Mouse (Mus musculus) forebrain, embryonic 11.5 days (tissue): Measurements from ENCODE around the gene Ccnjl. TPM values are rescaled to one million over a fixed set of nuclear protein-coding genes. Genes with fewer than 3 reads are reported as not detected.

Source experiments
- ATAC-seq: fragments of 200-750 bp; cut with Nextera tagmentation; replicated peaks from 2 replicates; pipeline ENCODE4 v1.8.0; 2017; ENCODE audit warnings: moderate TSS enrichment; ENCODE audit not compliant: low FRiP score
- DNase-seq: peaks from one replicate; pipeline ENCODE4 v3.0.0-alpha.2; 2017; ENCODE audit warnings: low spot score
- H3K27ac ChIP-seq: fragments of 300-500 bp; sonication (generic); 2 replicates; pipeline ENCODE4 v1.5.1; 2014; ENCODE audit warnings: low read depth, low read length
- H3K27me3 ChIP-seq: fragments of 300-500 bp; sonication (generic); 2 replicates; pipeline ENCODE4 v1.6.1; 2014; ENCODE audit warnings: mild to moderate bottlenecking, low read length, mixed read lengths; ENCODE audit not compliant: control insufficient read depth, insufficient read depth
- H3K36me3 ChIP-seq: fragments of 300-500 bp; sonication (generic); 2 replicates; pipeline ENCODE4 v1.6.1; 2014; ENCODE audit warnings: mild to moderate bottlenecking, low read length, moderate library complexity, mixed read lengths; ENCODE audit not compliant: control insufficient read depth, insufficient read depth
- H3K4me1 ChIP-seq: fragments of 300-500 bp; sonication (generic); replicated peaks from 2 replicates; pipeline ENCODE4 v1.6.1; 2014; ENCODE audit warnings: low read length, mixed read lengths; ENCODE audit not compliant: control insufficient read depth, insufficient read depth
- H3K4me2 ChIP-seq: fragments of 300-500 bp; sonication (generic); 2 replicates; pipeline ENCODE4 v1.6.1; 2014; ENCODE audit warnings: low read depth, mild to moderate bottlenecking, low read length, moderate library complexity, mixed read lengths; ENCODE audit not compliant: severe bottlenecking
- H3K4me3 ChIP-seq: fragments of 300-500 bp; sonication (generic); 2 replicates; pipeline ENCODE4 v1.5.1; 2014; ENCODE audit warnings: low read depth, low read length
- H3K9ac ChIP-seq: fragments of 300-500 bp; sonication (generic); 2 replicates; pipeline ENCODE4 v1.6.1; 2014; ENCODE audit warnings: low read length
- H3K9me3 ChIP-seq: fragments of 300-500 bp; sonication (generic); 2 replicates; pipeline ENCODE4 v1.6.1; 2016; ENCODE audit warnings: low read length, mixed read lengths; ENCODE audit not compliant: control insufficient read depth
- WGBS: fragments of 180-500 bp; shearing (Covaris S2); extraction: QIAGEN DNeasy Blood & Tissue Kit; methylation state at CpG from one replicate; pipeline ENCODE4 v1.1.7; 2014; 5-methylcytosine and 5-hydroxymethylcytosine counted together
- polyA plus RNA-seq: library from polyadenylated mRNA; unstranded; fragments of >200 nt; fragmentation: Nextera tagmentation; extraction: Ambion mirVana; gene quantifications from 2 replicates; pipeline ENCODE4 v1.2.1, GENCODE M21; 2014

Gene Ccnjl
- polyA plus RNA-seq, 1 experiment from 2014 or later, result 30.7 TPM

DNA sequence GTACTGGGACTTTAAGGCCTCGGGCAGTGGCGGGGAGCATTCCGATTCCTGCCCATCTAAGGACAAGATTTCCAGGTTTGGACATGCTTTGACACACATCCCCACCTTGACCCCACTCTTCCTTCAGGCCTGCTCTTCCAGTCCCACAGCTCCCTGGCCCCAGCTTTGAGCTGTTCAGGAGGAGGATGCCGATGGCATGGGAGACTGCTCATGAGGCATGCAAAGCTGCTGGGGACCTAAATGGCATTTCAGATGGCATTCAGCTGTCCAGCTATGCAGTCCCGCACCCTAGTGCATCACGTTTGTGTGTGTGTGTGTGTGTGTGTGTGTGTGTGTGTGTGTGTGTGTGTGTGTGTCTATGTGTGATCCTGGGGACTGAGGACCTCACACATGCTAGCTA lies 8.5 kb downstream of the Ccnjl start:
- Histone ChIP-seq H3K4me2 (no peak overlapping the region), H3K9ac (no peak overlapping the region), H3K4me1 (peaks cover 12% of the 10 kb centered on the region; the same call in 1 of the 2 replicates), H3K27ac (no peak overlapping the region), H3K36me3 (no peaks in the 10 kb centered on the region; the same call in 1 of the 2 replicates), H3K4me3 (no peak overlapping the region), H3K9me3 (no peaks in the 10 kb centered on the region), H3K27me3 (no peaks in the 10 kb centered on the region)
- no peak for DNase-seq
- 87% methylated on average over 6 of the region's 6 CpGs for WGBS
- no peak for ATAC-seq

DNA sequence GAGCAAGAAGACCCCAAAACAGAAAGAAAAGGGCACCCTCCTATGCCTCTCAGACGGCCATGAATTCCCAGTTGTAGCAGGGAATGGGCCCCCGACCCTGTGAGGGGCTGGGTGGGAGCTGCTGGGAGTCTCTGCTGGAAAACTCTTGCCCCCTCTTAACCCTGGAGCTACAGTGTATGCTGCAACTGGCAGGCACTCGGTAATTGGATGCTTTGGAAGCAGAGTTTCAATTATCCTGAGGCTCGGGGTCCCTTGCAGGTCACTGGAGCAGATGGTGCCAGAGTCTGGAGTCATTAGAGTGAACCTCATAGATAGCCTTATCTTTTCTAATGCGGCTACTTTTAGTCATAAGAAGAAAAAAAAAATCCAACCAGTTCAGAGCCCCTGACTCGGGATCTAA lies 11.3 kb downstream of the Ccnjl start:
- Histone ChIP-seq H3K27me3 (no peaks in the 10 kb centered on the region), H3K4me1 (peaks cover 12% of the 10 kb centered on the region; the same call in 1 of the 2 replicates), H3K27ac (no peak overlapping the region), H3K4me2 (0 out of 2 replicates have a peak overlapping the region, but pooled peaks have one; percentile 15), H3K4me3 (no peak overlapping the region), H3K36me3 (no peaks in the 10 kb centered on the region; the same call in 1 of the 2 replicates), H3K9me3 (no peaks in the 10 kb centered on the region), H3K9ac (no peak overlapping the region; the same call in 1 of the 2 replicates)
- DNase-seq, result peak; percentile 65
- ATAC-seq, result peak; percentile 85
- 17% methylated on average over 6 of the region's 6 CpGs for WGBS

DNA sequence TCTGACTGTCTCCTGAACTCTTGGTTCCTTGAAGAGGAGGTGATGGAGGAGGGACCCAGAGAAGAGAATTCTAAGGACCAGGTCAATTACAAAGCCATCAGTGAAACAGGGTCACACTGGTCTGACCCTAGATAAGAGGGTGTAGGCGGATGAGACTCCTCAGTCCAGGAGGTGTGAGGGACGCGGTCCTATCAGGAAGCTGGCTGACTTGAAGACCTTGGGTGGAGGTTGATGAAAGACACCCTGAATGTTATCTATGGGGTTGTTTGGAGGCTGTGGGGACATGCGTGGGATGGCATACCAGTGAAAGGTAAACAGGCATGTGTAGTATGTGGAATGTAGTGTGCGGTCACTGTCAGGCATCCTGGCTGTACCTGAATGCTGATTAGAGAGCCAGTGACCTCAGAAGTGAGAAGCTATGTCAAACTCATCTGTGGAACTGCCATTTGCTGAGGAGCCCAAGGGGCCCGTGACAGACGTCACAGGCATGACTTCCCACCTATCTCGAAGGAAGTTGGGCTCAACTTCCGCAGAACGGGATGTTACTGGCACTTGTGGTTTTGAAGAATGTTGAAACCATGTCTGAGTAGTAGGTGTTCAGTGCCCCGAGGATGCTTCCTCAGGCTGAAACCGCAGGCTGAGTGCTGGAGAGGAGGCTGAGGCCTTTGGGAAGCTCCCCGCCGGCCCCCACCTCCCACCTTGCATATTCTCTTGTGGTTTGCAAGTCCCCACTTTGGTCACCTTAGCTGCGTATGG lies 15.3 kb downstream of the Ccnjl start:
- no peaks in the 10 kb centered on the region for H3K36me3 ChIP-seq
- H3K4me1 ChIP-seq, result peaks cover 29% of the 10 kb centered on the region

DNA sequence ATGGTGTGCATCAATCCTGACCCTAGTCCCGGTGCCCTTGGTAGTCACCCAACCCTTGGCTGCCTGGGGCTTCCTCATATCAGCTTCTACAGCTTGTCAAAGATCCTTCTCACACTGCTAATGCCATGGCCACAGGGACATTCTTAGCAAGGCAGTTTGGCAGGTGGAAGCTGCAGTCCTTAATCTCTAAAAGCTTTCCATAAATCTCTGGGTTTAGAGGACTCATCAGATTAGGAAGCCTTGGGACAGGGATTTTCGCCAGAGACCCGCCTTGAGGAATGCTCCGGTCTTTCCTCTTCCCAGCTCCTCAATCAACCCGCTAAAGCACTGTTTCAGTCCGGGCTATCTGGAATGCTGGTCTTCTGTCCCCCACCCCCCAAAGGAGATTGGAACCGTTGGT lies 16.2 kb downstream of the Ccnjl start:
- H3K4me3 ChIP-seq, result no peak overlapping the region
- no peaks in the 10 kb centered on the region for H3K36me3 ChIP-seq
- H3K4me1 ChIP-seq, result peaks cover 23% of the 10 kb centered on the region
- 86% methylated on average over 7 of the region's 7 CpGs for WGBS
- ATAC-seq (no peak), DNase-seq (no peak)
- H3K4me2 ChIP-seq, result no peak overlapping the region
- no peak overlapping the region for H3K9ac ChIP-seq
- no peaks in the 10 kb centered on the region for H3K27me3 ChIP-seq
- H3K27ac ChIP-seq, result no peak overlapping the region
- H3K9me3 ChIP-seq, result no peaks in the 10 kb centered on the region

More for the DNA sequence above, 15.3 kb downstream of the Ccnjl start:
- no peaks in the 10 kb centered on the region for H3K9me3 ChIP-seq
- no peak overlapping the region for H3K9ac ChIP-seq
- 94% methylated on average over 15 of the region's 15 CpGs for WGBS
- H3K27me3 ChIP-seq, result no peaks in the 10 kb centered on the region
- H3K4me2 ChIP-seq, result no peak overlapping the region
- ATAC-seq, result no peak
- no peak for DNase-seq
- no peak overlapping the region for H3K4me3 ChIP-seq
- H3K27ac ChIP-seq, result no peak overlapping the region

DNA sequence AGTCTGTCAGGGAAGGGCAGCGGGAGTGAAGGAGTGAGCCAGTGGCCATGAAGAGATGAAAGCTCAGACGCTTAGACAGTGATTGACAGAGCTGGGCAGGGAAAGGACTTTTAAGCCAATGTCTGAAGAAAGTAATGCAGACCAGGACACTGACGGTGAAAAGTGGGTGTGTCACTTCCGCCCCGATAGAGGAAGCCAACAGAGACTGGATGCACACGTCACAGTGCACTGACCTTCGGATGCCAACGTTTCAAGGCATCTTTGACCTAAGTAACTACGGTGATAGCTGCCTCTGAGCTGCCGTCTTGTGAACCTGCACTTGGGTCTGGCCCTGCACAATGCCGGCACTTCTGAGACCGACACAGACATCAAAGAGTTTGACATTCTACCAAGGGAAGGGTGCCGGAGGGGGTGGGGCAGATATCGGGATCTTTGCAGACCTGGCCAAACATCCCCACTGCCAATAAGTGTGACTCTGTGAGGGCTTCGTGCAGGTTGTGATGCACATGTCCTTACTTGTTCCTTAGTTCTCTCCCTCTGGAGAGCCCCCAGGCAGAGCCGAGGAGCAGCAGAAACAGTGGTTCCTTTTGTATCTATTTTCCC lies 17.4 kb downstream of the Ccnjl start:
- Histone ChIP-seq H3K9me3 (no peaks in the 10 kb centered on the region), H3K4me3 (no peak overlapping the region), H3K4me1 (peaks cover 22% of the 10 kb centered on the region), H3K9ac (no peak overlapping the region), H3K27ac (no peak overlapping the region), H3K4me2 (no peak overlapping the region), H3K36me3 (no peaks in the 10 kb centered on the region), H3K27me3 (no peaks in the 10 kb centered on the region)
- 26% methylated on average over 16 of the region's 16 CpGs for WGBS
- ATAC-seq, result peak; percentile 28; the same call in 1 of the 2 replicates
- DNase-seq, result no peak

DNA sequence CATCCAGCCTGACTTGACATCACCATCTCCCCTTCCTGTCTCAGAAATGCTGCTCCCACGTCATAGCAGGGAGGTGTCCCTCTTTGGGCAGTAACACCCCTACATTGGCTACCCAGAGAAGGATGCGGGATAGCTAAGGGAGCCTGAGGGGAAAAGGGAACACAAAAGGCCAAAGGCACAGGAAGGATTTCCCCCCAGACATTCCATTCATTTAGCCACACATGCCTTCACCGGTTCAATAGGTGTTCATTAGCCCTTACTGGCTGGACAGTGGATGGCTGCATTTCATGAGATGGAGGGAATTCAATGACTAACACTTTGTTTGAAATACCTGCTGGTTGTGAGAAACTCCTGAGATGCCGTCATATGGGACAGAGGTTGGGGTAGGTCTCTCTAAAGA lies 18.1 kb downstream of the Ccnjl start:
- Histone ChIP-seq H3K27me3 (no peaks in the 10 kb centered on the region), H3K36me3 (no peaks in the 10 kb centered on the region), H3K4me2 (no peak overlapping the region), H3K27ac (peak overlapping the region; percentile 19), H3K9ac (no peak overlapping the region), H3K4me1 (peaks cover 22% of the 10 kb centered on the region), H3K9me3 (no peaks in the 10 kb centered on the region), H3K4me3 (no peak overlapping the region)
- peak; percentile 24; the same call in 1 of the 2 replicates for ATAC-seq
- 14% methylated on average over 4 of the region's 4 CpGs for WGBS
- DNase-seq, result no peak

DNA sequence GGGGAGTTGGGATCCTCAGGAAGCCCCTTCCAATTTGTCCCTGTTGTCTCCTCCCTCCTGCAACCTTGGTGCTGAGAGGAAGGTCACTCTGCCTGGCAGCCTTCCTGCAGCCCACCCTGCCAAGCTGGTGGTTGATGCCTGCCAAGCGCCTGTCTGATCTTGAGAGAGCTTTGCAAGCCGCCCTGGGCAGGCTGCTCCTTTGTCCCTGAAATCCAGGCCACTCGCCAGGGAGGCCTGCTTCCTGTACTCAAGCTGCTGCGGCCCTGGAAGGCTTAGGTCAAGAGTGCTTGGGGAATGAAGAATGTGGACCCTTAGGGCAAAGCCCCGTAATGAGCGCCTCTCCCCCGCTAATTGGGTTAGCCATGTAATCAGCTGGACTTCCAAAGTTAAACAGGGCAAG lies 19.6 kb downstream of the Ccnjl start:
- H3K36me3 ChIP-seq, result no peaks in the 10 kb centered on the region
- H3K9me3 ChIP-seq, result no peaks in the 10 kb centered on the region
- ATAC-seq (peak; percentile 61), DNase-seq (peak; percentile 77)
- no peak overlapping the region for H3K9ac ChIP-seq
- no peak overlapping the region for H3K27ac ChIP-seq
- no peak overlapping the region for H3K4me2 ChIP-seq
- no peaks in the 10 kb centered on the region for H3K27me3 ChIP-seq
- peaks cover 22% of the 10 kb centered on the region for H3K4me1 ChIP-seq
- 3% methylated on average over 7 of the region's 7 CpGs for WGBS
- H3K4me3 ChIP-seq, result no peak overlapping the region

DNA sequence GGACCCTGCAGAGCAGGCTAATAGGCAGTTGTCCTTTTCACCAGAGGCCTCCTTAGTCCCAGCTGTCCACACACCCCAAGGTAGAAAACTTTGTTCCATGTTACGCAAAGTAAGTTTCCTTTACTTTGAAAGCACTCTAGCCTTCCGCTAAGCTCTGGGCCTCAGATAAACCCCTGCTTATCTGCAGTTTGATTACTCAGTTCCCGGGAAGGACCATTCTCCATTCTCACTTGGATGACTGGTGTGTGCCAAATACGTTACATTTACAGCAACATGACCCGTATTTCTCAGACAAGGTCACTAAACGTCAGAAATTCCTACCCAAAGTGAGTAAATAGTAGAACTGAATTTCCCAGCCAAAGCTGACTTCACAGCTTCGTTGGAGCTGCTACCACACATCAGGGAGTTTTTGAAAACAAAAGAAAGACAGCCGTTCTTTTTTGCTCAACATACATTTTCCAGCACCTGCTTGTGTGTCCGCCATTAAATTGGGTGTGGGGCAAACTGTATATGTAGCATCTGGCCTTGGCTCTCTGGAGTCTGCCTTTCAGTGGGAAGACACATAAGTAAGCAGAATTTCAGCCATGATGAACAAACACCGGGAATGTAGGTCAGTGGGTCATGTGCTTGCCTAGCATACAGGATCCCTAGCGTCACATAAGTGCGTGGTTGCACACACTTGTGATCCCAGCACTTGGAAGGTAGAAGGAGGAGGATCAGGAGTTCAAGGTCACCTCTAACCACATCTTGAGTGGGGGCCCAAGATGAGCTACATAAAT lies 20.3 kb downstream of the Ccnjl start:
- 51% methylated on average over 12 of the region's 12 CpGs for WGBS
- H3K27me3 ChIP-seq, result no peaks in the 10 kb centered on the region
- peaks cover 22% of the 10 kb centered on the region for H3K4me1 ChIP-seq
- ATAC-seq, result 0 out of 2 replicates have a peak, but pooled peaks have one; percentile 1
- no peak overlapping the region for H3K4me2 ChIP-seq
- H3K4me3 ChIP-seq, result no peak overlapping the region
- no peak for DNase-seq
- no peaks in the 10 kb centered on the region for H3K9me3 ChIP-seq
- H3K36me3 ChIP-seq, result no peaks in the 10 kb centered on the region
- no peak overlapping the region for H3K27ac ChIP-seq
- no peak overlapping the region for H3K9ac ChIP-seq
